In genomic region chr12:83495961-83496282, GRCm38 (mm10) we compare ENCODE assay signal across 22 mouse cellular contexts. TPM values are rescaled to one million over a fixed set of nuclear protein-coding genes. Genes with fewer than 3 reads are reported as not detected.
DNase-seq lines count a peak whose midpoint lies in the region; ATAC-seq and TF ChIP-seq lines count a peak whose summit lies in the region.
"Had no signal": no experiment of that assay in that cellular context is flagged by ENCODE, and none has a peak within 500 bp of the region (broad histone marks: within the 10 kb centered on the region; RNA-seq: fewer than 3 reads in every experiment).

No protein-coding gene starts in this region.

- no peak for DNase-seq in kidney, adult 2 months
- DNase-seq in liver, embryonic 11.5 days (ENCODE audit: low spot score), result no peak
- peak; percentile 52 for DNase-seq in embryo, embryonic 9.5 days (ENCODE audit: extremely low spot score)
- no peak for DNase-seq in B cell, adult 2 months
- DNase-seq: adrenal gland, adult 8-10 months; adrenal gland, postnatal 36 days; cerebellum, adult 8-10 months; cerebellum, postnatal 14 days; gastrocnemius, postnatal 10 days; heart, postnatal 10 days; heart, postnatal 4 days had no signal

- no peak overlapping the region for H3K4me3 ChIP-seq in kidney, embryonic 15.5 days (replicated peaks)
- H3K4me3 ChIP-seq in kidney, adult 2 months (ENCODE audit: insufficient read depth, low read depth, low read length), result no peak overlapping the region
- no peak overlapping the region for H3K4me3 ChIP-seq in liver, embryonic 16.5 days (ENCODE audit: low read depth, low read length)
- H3K4me3 ChIP-seq in liver, embryonic 11.5 days (ENCODE audit: low read depth, low read length), result no peak overlapping the region
- H3K4me3 ChIP-seq: embryonic facial prominence, embryonic 15.5 days; erythroblast, embryonic 14.5 days; forebrain, embryonic 10.5 days; heart, embryonic 10.5 days; hindbrain, embryonic 12.5 days had no signal

- no peak overlapping the region for H3K4me2 ChIP-seq in kidney, embryonic 15.5 days
- no peak overlapping the region for H3K4me2 ChIP-seq in liver, embryonic 16.5 days (ENCODE audit: low read depth, low read length)
- H3K4me2 ChIP-seq in liver, embryonic 11.5 days, result no peak overlapping the region
- H3K4me2 ChIP-seq: embryonic facial prominence, embryonic 15.5 days; hindbrain, embryonic 12.5 days had no signal

- WGBS in kidney, embryonic 15.5 days, result 46% methylated on average over 9 of the region's 9 CpGs
- 66% methylated on average over 9 of the region's 9 CpGs for WGBS in kidney, adult 2 months
- WGBS in liver, embryonic 16.5 days (ENCODE audit: insufficient replicate concordance), result 60% methylated on average over 9 of the region's 9 CpGs
- WGBS in liver, embryonic 11.5 days, result 56% methylated on average over 9 of the region's 9 CpGs

- H3K27ac ChIP-seq in kidney, embryonic 15.5 days, result 0 out of 2 replicates have a peak overlapping the region, but pooled peaks have one; percentile 14
- no peak overlapping the region for H3K27ac ChIP-seq in kidney, adult 2 months (ENCODE audit: insufficient read depth, low read depth, low read length)
- H3K27ac ChIP-seq in liver, embryonic 16.5 days (ENCODE audit: low read length), result no peak overlapping the region
- H3K27ac ChIP-seq in liver, embryonic 11.5 days (ENCODE audit: low read depth, low read length), result no peak overlapping the region
- H3K27ac ChIP-seq: embryonic facial prominence, embryonic 15.5 days; forebrain, embryonic 10.5 days; heart, embryonic 10.5 days; hindbrain, embryonic 12.5 days had no signal

- no peaks in the 10 kb centered on the region for H3K36me3 ChIP-seq in kidney, embryonic 15.5 days
- no peaks in the 10 kb centered on the region for H3K36me3 ChIP-seq in kidney, adult 2 months (ENCODE audit: control insufficient read depth, insufficient read depth, low read length)
- H3K36me3 ChIP-seq in liver, embryonic 16.5 days (ENCODE audit: control insufficient read depth, insufficient read depth), result no peaks in the 10 kb centered on the region
- no peaks in the 10 kb centered on the region for H3K36me3 ChIP-seq in liver, embryonic 11.5 days (ENCODE audit: control insufficient read depth, insufficient read depth, low read length)
- H3K36me3 ChIP-seq: embryonic facial prominence, embryonic 15.5 days; forebrain, embryonic 10.5 days; G1E; heart, embryonic 10.5 days; hindbrain, embryonic 12.5 days had no signal

- no peaks in the 10 kb centered on the region for H3K27me3 ChIP-seq in kidney, embryonic 15.5 days
- H3K27me3 ChIP-seq in kidney, adult 2 months (replicated peaks; ENCODE audit: control insufficient read depth, insufficient read depth, low read length), result no peaks in the 10 kb centered on the region
- no peaks in the 10 kb centered on the region for H3K27me3 ChIP-seq in liver, embryonic 16.5 days (ENCODE audit: control insufficient read depth, insufficient read depth, low read depth, low read length)
- no peaks in the 10 kb centered on the region for H3K27me3 ChIP-seq in liver, embryonic 11.5 days (replicated peaks; ENCODE audit: control insufficient read depth, insufficient read depth, low read length)
- H3K27me3 ChIP-seq: embryonic facial prominence, embryonic 15.5 days; hindbrain, embryonic 12.5 days had no signal

- H3K9ac ChIP-seq in kidney, embryonic 15.5 days, result no peak overlapping the region
- no peak overlapping the region for H3K9ac ChIP-seq in liver, embryonic 16.5 days (ENCODE audit: low read depth, low read length)
- no peak overlapping the region for H3K9ac ChIP-seq in liver, embryonic 11.5 days (ENCODE audit: low read depth, low read length)
- H3K9ac ChIP-seq: embryonic facial prominence, embryonic 15.5 days; hindbrain, embryonic 12.5 days had no signal

- 0 out of 2 replicates have a peak, but pooled peaks have one; percentile 40 for ATAC-seq in kidney, embryonic 15.5 days (replicated peaks; ENCODE audit: low FRiP score)
- 0 out of 2 replicates have a peak, but pooled peaks have one; percentile 3 for ATAC-seq in liver, embryonic 16.5 days (ENCODE audit: low read depth)
- no peak for ATAC-seq in liver, embryonic 11.5 days (replicated peaks; ENCODE audit: low FRiP score)
- ATAC-seq: CD4-positive, CD25-positive, alpha-beta regulatory T cell, adult 4 months; forebrain, embryonic 14.5 days; hindbrain, embryonic 16.5 days had no signal

- TF ChIP-seq POLR2A in kidney, adult 2 months (IDR thresholded peaks at IDR 0.05; ENCODE audit: low read depth, low read length), result no peak

- H3K4me1 ChIP-seq in kidney, embryonic 15.5 days, result peaks cover 18% of the 10 kb centered on the region
- H3K4me1 ChIP-seq in kidney, adult 2 months (ENCODE audit: control insufficient read depth, insufficient read depth, low read length), result no peaks in the 10 kb centered on the region
- no peaks in the 10 kb centered on the region; the same call in 1 of the 2 replicates for H3K4me1 ChIP-seq in liver, embryonic 16.5 days (ENCODE audit: control insufficient read depth, low read depth, low read length)
- H3K4me1 ChIP-seq in liver, embryonic 11.5 days (replicated peaks; ENCODE audit: control insufficient read depth, insufficient read depth, low read length), result no peaks in the 10 kb centered on the region
- H3K4me1 ChIP-seq: embryonic facial prominence, embryonic 15.5 days; hindbrain, embryonic 12.5 days had no signal

- TF ChIP-seq CTCF in kidney, adult 2 months (conservative IDR thresholded peaks at IDR 0.05; ENCODE audit: insufficient read depth, insufficient read length, low read depth, low read length), result no peak

- H3K9me3 ChIP-seq in kidney, embryonic 15.5 days (replicated peaks), result no peaks in the 10 kb centered on the region
- peaks cover 4% of the 10 kb centered on the region for H3K9me3 ChIP-seq in liver, embryonic 16.5 days (replicated peaks; ENCODE audit: control insufficient read depth, low read length)
- no peaks in the 10 kb centered on the region for H3K9me3 ChIP-seq in liver, embryonic 11.5 days (ENCODE audit: control insufficient read depth, low read length)

RNA-seq across cellular contexts. Expression of gene Dpf3, which starts 8.4 kb away (rescaled TPM):
- 14.8 and 14.9 TPM in 2 replicates for polyA plus RNA-seq in kidney, embryonic 15.5 days (2015; fragmentation: Nextera tagmentation; extraction: Ambion mirVana)
- polyA plus RNA-seq in kidney, adult 2 months (2012; rRNA removed), result 4.0 TPM in 2 replicates
- polyA plus RNA-seq in liver, embryonic 16.5 days (2015; fragmentation: Nextera tagmentation; extraction: Ambion mirVana), result 7.1 and 7.8 TPM in 2 replicates
- 13.0 and 14.6 TPM in 2 replicates for polyA plus RNA-seq in liver, embryonic 11.5 days (2014; fragmentation: Nextera tagmentation; extraction: Ambion mirVana)

RNA-seq across cellular contexts. Expression of gene Dcaf4, which starts 24.3 kb away (rescaled TPM):
- polyA plus RNA-seq in kidney, embryonic 15.5 days (2015; fragmentation: Nextera tagmentation; extraction: Ambion mirVana), result 27.6 and 30.8 TPM in 2 replicates
- 11.2 and 12.5 TPM in 2 replicates for polyA plus RNA-seq in kidney, adult 2 months (2012; rRNA removed)
- polyA plus RNA-seq in liver, embryonic 16.5 days (2015; fragmentation: Nextera tagmentation; extraction: Ambion mirVana), result 15.5 and 18.3 TPM in 2 replicates
- polyA plus RNA-seq in liver, embryonic 11.5 days (2014; fragmentation: Nextera tagmentation; extraction: Ambion mirVana), result 29.9 and 32.7 TPM in 2 replicates
